Mouse (Mus musculus) left cerebral cortex, adult 9 months (tissue): ENCODE data around the gene Spg20.

Experiments
- DNase-seq, 2 experiments: peaks; one replicate each; pipeline ENCODE4 v3.0.0; 2022; ENCODE audit warnings: low spot score in 2 of 2

The Spg20 gene

GRCm38 (mm10) chr3:55097186-55097585, 14.7 kb upstream of the Spg20 start:
- no peak for DNase-seq

- no peak for DNase-seq
Observed at GRCm38 (mm10) chr3:55098014-55098413, 13.9 kb upstream of the Spg20 start.

- no peak for DNase-seq
Observed at GRCm38 (mm10) chr3:55098990-55099389, 12.9 kb upstream of the Spg20 start.

- DNase-seq = no peak
Observed at GRCm38 (mm10) chr3:55101092-55101491, 10.8 kb upstream of the Spg20 start.

GRCm38 (mm10) chr3:55105372-55106023, 6.4 kb upstream of the Spg20 start:
- no peak for DNase-seq

GRCm38 (mm10) chr3:55106051-55106450, 5.9 kb upstream of the Spg20 start:
- DNase-seq = no peak

- DNase-seq = no peak
Observed at GRCm38 (mm10) chr3:55109097-55109496, 2.8 kb upstream of the Spg20 start.

GRCm38 (mm10) chr3:55112710-55113415, 955 bp downstream of the Spg20 start:
- DNase-seq = no peak

GRCm38 (mm10) chr3:55114313-55115065, 2.6 kb downstream of the Spg20 start:
- DNase-seq = no peak

GRCm38 (mm10) chr3:55115071-55115470, 3.2 kb downstream of the Spg20 start:
- DNase-seq = no peak

GRCm38 (mm10) chr3:55115989-55116388, 4.1 kb downstream of the Spg20 start:
- DNase-seq = no peak

- DNase-seq = no peak
Observed at GRCm38 (mm10) chr3:55119275-55119898, 7.5 kb downstream of the Spg20 start.

- no peak for DNase-seq
Observed at GRCm38 (mm10) chr3:55122336-55122870, 10.5 kb downstream of the Spg20 start.

- DNase-seq = no peak
Observed at GRCm38 (mm10) chr3:55123064-55123463, 11.2 kb downstream of the Spg20 start.

GRCm38 (mm10) chr3:55129181-55129692, 17.3 kb downstream of the Spg20 start:
- no peak for DNase-seq

- DNase-seq = no peak
Observed at GRCm38 (mm10) chr3:55131576-55132233, 19.8 kb downstream of the Spg20 start.

- DNase-seq = no peak
Observed at GRCm38 (mm10) chr3:55137039-55137438, 25.1 kb downstream of the Spg20 start, which contains the start of gene Ccdc169. Ccdc169 (plus strand) TSS chr3:55137339.

- DNase-seq = no peak
Observed at GRCm38 (mm10) chr3:55139837-55140236, 27.9 kb downstream of the Spg20 start.

GRCm38 (mm10) chr3:55141401-55141800, 29.5 kb downstream of the Spg20 start:
- no peak for DNase-seq

GRCm38 (mm10) chr3:55144916-55145315, 33.0 kb downstream of the Spg20 start:
- DNase-seq = no peak

- no peak for DNase-seq
Observed at GRCm38 (mm10) chr3:55146441-55146840, 34.5 kb downstream of the Spg20 start.
